Mouse (Mus musculus) spleen, postnatal 36 days (tissue): ENCODE data around the gene Gm36210.
A peak's percentile ranks its signal among the peaks of the same experiment; 100 is the strongest.

Source experiments
- DNase-seq, 2 experiments: peaks; one replicate each; pipeline ENCODE4 v3.0.0; 2022; ENCODE audit warnings: low spot score in 2 of 2, mixed read lengths in 1 of 2

The Gm36210 gene

DNA sequence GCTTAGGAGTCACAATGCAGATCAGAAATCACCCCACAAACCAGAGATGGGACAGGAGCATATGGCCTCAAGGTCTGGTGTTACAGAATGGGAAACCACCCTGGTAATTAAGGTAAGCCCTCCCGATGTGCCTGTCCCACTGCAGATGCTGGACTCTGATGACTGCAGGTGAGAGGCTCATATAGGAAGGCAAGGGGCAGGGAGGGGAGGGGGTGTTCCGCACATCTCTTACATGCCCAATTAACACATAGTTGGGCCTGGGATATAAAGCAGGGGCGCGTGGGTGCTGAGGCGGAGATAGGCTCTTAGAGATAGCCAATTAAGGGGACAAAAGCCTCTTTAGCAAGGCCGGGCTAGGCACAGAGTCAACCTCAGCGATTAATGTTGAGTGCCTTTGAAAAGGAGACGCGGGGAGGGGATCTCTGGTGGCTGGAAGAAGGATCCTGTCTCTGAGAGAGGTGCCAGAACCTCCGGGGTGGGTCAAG, at the start of gene Gm36210:
Gm36210 (minus strand) TSS at position 51 of the 485 bp plus-strand sequence.
- DNase-seq = no peak

DNA sequence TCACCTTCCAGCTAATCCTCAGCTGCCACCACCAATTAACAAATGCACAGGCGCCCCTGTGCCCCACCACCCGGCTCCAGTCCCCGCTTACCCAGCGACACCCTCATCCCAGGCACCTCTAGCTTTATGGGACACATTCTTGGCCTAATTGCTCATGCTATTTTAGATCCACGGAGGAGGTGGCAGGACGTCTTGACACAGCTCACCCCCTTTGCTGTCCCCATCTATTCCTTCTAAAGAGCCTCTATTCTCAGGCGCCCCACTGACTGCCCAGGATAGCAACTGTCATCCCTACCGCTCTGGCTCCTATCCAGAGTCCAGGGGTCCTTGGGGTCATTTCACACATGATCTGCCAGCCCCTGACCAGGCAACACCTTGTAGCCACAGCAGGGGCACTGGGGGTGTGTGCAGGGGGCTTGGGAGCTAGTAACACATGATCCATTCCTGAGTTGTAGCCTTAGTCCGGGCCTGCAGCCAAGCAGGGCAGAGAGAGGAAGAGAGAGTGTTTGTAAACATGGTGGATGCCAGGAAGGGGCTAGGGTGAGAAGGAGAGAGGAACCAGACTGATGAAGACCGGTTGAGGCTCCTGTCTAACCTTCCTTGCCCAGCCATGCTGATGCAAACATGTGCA, 47.6 kb upstream of the Gm36210 start:
- no peak for DNase-seq

DNA sequence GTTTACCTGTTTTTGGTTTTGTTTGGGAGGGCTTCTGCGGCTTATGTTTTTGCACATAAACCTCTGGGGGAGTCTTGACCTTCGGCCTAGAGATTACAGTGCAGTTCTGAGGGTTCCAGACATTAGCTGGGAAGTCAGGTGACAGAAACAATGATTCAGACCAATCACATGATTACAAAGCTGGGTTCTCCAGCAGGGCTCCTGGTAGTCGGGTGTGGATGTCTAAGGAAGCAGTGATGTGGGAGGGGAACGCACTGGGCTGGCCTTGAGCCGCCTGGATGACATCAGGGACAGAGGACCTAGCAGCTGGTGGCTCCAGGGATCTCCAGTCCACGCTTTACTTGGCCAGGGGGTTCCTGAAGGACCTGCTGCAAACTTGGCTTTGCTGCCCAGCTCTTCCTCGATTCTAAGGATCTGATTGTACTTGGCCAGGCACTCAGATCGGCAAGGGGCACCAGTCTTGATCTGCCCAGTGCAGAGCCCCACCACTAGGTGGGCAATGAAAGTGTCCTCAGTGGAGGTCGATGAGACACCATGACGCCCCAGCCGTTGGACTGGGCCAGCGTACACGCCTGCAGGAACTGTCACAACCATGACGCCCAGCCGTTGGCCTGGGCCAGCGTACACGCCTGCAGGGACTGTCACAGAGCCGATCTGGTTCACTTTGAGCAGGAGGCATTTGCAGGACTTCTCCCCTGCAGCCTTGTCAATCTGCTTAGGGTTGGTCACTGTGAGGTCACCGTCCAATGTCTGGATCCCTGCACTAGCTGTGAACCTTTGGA, 44.4 kb upstream of the Gm36210 start:
- no peak for DNase-seq

DNA sequence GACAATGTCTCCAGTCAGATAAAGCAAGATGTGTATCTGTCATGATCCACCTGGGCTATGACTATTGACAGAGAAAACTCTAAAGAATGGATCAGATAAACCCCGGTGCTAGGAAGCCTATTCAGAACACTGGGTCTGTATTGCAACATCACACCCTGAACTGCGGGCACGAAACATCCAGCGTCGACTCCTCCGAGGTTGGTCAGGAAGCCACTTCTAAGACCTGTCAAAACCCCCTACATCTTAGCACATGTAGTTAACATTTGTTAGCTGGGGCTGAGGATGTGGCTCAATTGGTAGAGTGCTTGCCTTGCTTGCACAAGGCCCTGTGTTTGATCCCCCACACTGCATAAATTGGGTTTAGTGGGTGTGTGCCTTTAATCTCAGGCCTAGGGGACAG, 42.1 kb upstream of the Gm36210 start:
- no peak for DNase-seq

DNA sequence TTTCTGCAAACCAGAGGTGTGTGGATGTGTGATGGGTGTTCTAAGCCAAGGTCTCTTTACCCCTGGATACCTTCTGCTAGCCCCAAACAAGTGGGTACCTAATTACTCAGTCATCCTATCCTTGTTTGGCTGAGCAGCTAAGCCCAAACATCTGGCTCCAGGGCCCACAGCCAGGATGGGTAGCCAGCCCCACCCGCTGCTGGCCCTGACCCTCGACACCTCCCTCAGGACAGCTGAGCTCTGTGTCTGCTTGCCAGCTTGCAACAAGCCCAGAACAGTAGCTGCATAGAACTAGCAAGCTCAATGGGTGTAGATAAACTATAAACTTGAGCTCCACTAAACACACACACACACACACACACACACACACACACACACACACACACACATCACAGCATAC, 41.5 kb upstream of the Gm36210 start:
- no peak for DNase-seq

DNA sequence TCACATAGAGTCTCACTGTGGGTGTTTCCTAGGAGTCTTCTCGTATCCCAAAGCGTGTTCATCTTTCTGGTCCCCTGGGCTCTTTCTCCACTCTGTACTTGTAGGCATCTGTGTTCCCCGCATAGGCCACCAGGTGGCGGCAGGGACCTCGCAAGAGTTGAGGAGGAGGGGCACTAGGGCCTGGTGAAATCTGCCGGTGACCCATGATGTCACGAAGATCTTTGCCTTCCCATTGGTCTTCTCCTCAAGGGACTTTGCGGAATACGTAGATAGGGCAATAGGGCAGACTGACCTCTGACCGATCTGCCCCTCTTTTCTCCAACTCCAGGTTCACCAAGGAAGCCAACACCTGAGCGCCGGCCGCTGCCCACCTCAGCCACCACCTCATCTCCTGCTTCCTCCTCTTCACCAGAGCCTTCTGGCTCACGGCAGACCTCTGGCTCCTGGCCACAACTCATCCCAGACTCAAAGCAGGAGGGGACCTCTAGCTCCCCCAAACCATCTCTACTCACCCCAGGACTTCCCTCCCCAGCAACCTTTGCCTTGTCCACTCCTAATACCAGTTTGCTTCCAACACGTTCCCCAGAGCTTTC, 37.0 kb upstream of the Gm36210 start:
- peak; percentile 92 to 93 for DNase-seq

DNA sequence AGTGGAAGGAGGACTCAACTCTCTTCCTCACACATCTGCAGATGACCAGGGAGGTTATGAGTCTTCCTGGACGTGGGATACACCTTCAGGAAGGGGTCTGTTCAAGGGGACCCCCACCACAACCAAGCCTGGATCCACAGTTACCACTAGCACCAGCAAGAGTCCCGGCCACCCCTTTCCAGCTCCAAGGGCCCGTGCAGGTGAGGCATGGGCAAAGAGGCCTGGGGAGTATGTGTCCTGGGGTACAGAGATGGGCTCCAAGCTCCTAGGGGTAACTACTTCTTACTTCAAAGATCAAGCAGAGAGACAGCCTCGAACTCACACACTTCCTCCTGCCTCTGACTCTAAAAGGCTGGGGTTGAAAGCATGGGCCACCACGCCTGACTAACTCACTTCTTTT, 36.4 kb upstream of the Gm36210 start:
- DNase-seq = no peak

DNA sequence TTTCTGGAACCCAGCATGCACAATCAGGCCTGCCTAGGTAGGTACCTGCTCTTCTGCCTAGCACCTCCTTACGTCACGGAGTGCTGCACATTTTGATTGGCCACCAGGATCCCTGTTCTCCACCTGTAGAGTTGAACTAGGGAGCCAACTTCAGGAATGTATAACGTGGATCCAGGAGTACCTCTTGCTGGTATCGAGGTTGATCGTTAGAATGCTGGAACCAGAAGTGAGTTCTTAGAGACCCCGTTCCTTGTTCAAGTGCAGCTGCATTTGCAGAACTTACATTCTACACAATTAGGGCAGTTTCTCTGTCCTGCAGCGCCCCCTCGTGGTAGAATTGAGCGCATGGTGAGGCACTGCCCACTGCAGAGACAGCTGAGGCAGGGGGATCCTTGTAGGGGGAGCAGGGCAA, 33.8 kb upstream of the Gm36210 start:
- DNase-seq = peak; percentile 68 to 81

DNA sequence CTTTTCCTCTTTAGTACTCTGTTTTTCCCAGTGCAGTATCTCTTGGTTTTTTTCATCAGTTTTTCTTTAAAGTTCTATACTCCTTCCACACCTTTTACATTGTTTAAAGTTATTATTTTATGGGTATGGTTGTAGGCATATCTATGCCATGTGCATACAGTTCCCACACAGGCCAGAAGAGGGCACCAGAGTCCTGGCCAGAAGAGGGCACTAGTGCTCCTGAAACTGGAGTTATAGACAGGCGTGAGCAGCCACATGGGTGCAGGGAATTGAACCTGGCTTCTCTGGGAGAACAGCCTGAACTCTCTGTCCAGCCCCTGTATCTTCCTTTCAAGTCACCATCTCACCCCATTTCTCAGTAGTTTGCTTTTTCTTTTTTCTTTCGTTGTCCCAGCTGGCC, 32.1 kb upstream of the Gm36210 start:
- DNase-seq = peak; percentile 64 to 65

DNA sequence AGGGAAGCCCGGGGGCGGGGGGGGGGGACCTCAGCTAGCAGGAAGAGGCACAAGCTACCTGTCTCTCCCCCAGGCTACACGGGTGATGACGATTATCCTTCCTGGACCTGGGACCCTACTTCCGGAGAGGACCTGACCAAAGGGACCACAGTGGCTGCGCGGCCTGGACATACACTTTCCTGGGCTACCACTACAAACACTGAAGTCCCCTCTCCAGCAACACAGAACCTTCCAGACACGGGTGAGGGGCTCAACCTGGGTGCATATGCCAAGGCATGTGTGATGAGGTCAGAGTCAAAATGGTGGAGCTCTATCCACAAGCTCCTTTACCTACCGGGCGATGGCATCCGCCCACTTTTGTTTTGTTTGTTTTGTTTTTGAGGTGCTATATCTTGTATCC, 31.1 kb upstream of the Gm36210 start:
- DNase-seq = no peak

DNA sequence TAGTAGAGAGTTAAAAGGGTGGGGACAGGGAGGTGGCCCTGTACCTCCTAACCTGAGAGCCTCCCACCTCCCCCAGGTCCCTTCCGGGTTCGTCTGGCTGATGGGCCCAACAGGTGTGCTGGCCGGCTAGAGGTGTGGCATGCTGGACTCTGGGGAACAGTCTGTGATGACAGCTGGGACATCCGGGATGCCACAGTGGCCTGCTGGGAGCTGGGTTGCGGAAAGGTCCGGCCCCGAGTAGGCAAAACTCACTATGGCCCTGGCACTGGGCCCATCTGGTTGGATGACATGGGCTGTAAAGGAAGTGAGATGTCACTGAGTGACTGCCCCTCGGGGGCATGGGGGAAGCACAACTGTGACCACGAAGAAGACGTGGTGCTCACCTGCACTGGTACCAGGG, 30.5 kb upstream of the Gm36210 start:
- no peak for DNase-seq

DNA sequence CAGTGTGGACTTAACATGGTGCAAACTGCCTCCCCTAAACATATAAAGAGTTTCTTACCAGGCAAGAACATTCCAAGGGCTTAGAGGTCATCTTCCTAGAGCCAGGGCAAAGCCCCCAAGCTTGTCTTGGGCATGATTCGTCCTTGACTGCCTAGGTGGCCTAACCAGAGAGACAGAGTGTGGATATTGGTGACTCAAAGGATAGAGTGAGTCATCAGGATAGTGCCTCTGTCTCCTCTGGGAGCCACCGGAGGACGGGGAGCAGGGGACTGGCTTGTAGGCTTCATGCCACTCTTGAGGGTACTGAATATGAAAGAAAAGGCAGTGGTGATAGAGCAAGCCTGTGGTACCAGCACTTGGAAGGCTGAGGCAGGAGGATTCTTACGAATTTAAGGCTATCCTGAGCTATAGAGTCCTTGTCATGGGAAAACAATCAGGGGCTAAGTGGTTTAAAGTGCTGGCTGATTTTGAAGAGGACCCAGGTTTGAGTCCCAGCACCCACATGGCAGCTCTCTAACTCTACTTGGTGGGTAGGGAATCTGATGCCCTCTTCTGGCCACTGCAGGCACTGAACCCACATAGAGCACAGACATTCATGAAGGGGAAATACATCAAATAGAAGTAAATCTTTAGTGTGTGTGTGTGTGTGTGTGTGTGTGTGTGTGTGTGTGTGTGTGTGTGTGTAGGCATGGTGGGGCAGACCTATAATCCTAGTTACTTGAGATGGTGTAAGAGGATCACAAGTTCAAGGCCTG, 28.0 kb upstream of the Gm36210 start:
- DNase-seq = no peak

DNA sequence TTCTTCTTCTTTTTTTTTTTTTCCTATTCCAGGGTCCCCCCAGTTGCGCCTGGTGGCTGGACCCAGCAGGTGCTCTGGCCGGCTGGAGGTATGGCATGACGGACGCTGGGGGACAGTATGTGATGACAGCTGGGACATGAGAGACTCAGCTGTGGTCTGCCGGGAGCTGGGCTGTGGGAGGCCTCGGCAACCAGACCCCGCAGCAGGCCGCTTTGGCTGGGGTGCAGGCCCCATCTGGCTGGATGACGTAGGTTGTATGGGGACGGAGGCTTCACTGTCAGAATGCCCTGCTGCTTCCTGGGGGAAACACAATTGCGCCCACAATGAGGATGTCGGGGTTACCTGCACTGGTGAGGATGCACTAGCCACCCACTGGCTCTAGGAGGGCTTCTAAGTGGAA, 26.8 kb upstream of the Gm36210 start:
- no peak for DNase-seq

DNA sequence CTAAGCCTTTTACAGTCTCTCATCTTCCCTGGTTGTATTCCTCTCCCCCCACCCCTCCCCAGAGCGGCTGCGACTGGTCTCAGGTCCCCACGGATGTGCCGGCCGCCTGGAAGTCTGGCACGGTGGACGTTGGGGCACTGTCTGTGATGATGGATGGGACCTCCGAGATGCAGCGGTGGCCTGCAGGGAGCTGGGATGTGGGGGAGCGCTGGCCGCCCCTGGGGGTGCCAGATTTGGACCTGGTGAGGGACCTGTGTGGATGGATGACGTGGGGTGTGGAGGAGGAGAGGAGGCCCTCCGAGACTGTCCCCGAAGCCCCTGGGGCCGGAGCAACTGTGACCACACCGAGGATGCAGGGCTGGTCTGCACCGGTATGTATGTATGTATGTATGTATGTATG, 22.0 kb upstream of the Gm36210 start:
- DNase-seq = no peak

DNA sequence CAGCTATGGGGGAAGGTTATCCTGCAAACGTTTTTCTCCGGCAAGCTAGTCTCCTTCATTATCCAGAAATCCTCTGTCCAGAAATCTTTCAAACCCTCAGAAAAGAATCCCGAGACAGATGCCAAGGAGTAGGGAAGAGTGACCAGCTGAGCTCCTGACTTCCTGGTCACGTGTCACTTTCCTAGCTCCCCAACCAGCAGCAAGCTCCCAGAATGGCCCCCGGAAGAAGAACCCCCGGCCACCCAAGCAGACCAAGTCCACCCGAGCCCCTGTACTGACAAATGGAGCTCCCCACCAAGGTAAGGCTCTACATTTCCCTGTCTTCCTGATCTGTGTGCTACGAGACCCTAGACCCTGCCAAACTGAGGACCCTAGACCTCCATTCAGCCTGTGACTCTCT, 21.4 kb upstream of the Gm36210 start:
- no peak for DNase-seq

DNA sequence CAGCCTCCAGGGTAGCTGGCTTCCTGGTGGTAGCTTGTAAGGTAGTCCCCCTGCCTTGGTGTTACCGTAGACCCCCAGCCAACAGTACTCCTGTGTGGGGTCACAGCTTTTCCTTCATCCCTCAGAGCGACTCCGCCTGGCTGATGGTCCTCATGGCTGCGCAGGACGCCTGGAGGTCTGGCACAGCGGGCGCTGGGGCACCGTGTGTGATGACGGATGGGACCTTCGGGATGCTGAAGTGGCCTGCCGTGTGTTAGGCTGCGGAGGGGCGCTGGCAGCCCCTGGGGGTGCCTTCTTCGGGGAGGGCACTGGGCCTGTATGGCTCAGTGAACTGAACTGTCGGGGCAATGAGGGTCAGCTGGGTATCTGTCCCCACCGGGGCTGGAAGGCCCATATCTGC, 20.5 kb upstream of the Gm36210 start:
- no peak for DNase-seq

DNA sequence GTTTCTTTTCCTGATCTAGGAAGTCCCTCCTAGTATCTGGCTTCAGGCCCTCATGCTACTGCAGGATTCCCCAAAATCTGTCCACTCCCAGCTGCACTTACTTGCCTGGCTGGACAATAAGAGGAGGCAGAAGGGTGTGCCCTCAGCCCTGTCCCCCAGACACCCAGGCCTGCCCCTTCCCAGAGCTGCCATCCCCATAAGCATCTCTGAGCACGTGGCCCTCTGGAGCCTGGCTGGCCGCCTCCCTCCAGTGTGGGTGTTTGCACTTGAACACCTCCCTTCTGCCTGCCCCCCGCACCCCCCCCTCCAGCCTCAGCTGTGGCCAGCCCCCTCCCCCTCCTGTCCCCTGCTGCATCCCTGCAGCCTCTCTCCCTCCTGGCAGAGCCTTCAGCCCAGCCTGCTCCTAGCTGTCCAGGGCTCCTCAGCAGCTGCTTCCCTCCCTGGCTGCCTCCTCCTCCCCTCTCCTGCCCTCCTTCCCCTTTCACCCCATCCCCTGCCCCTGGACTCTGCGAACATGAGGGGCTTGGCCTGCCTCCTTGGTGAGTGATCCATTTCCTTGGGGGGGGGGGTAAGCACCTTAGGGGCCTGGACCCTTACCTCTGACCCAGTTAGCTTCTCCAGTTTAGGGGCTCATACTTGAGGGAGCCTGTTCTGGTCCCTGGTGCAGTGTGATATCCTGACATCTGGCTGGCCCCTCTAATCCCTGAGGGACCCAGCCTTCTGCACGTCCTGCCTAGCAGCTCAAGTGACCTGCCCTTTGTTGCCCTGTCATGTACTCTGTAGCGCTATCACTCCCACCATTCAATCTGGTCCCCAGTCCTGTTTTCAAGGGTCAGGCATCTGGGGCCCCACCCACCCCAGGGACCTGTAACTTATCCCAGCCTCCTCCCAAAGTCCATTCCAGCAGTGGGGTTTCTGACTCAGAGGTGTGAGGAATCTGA, 19.4 kb upstream of the Gm36210 start, which contains the start of gene Ssc5d:
Ssc5d (plus strand) TSS at position 345 of the 941 bp plus-strand sequence.
- DNase-seq = no peak

DNA sequence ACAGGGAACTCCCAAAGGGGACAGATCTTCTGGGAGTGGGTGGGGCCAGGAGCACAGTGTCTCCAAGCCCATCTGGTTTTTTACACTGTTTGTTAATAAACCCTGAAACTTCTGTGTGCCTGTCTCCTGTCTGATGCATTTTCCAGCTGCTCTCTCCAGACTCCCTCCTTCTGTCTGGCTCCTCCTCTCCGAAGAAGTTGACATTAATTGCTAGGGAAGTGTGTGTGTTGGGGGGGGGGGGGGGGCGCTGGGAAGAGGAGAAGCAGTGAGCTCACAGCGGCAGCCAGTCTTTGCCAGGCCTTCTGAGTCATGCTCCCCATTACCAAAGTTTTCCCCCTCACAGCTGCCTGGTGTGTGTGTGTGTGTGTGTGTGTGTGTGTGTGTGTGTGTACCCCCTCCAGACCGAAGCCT, 18.6 kb upstream of the Gm36210 start:
- DNase-seq = no peak

DNA sequence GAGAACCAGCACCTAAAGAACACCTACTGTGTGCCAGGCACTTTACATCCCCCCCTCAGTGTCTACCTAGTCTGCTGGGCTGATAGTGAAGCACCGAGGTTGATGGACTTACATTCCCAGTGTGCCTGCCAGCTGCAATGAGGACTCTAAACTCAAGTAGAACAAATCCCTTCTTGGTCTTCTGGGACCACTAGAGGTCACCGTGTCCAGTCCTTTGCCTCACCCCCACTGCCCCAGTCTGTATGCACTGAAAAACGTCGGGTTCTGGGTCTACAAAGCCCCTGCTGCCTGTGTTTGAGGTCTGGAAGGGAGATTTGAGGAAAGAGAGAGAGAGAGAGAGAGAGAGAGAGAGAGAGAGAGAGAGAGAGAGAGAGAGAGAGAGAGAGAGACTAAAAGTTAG, 18.2 kb upstream of the Gm36210 start:
- DNase-seq = no peak

DNA sequence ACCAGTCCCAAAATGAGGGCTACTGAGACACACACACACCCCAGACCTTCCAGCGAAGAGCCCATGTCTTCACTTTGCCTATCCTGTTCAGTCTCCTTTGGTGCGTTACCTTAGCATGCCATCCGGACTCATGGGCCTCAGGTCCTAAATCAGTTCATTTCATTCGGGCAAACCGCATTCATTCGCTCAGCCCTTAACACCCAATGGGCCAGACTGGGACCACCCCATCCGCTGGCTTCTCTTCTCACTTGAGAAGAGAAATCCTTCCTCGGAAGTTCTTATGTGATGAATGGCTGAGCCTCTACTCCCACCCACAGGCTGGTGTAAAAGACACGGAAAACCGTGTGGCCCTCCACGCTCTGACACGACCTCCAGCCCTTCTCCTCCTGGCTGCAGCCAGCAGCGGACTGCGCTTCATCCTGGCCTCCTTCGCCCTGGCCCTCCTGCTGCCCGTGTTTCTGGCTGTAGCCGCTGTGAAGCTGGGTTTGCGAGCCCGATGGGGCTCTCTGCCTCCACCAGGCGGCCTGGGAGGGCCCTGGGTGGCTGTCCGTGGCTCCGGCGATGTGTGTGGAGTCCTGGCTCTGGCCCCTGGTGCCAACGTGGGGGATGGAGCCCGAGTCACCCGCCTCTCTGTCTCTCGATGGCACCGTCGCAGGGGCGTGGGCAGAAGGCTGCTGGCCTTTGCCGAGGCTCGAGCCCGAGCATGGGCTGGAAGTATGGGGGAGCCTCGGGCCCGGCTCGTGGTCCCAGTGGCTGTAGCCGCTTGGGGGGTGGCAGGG, 17.5 kb upstream of the Gm36210 start:
- DNase-seq = no peak
